Mouse (Mus musculus) stomach, embryonic 16.5 days (tissue): ENCODE data around the gene Arhgap20. TPM values are rescaled to one million over a fixed set of nuclear protein-coding genes. Genes with fewer than 3 reads are reported as not detected.

ENCODE experiments used
- ATAC-seq: fragments of 200-750 bp; cut with Nextera tagmentation; 2 replicates; pipeline ENCODE4 v1.8.0; 2017; ENCODE audit warnings: moderate number of reproducible peaks, moderate TSS enrichment; ENCODE audit not compliant: insufficient read depth, low FRiP score
- H3K27ac ChIP-seq: fragments of 300-500 bp; sonication (generic); 2 replicates; pipeline ENCODE4 v1.5.1; 2014; ENCODE audit warnings: low read length
- H3K27me3 ChIP-seq: fragments of 300-500 bp; sonication (generic); 2 replicates; pipeline ENCODE4 v1.6.1; 2014; ENCODE audit warnings: low read length, control low read depth, mixed read lengths; ENCODE audit not compliant: control insufficient read depth, insufficient read depth
- H3K36me3 ChIP-seq: fragments of 300-500 bp; sonication (generic); 2 replicates; pipeline ENCODE4 v1.6.1; 2014; ENCODE audit warnings: low read length; ENCODE audit not compliant: control insufficient read depth, insufficient read depth
- H3K4me1 ChIP-seq: fragments of 300-500 bp; sonication (generic); 2 replicates; pipeline ENCODE4 v1.6.1; 2014; ENCODE audit warnings: low read length, control low read depth, mixed read lengths; ENCODE audit not compliant: control insufficient read depth, insufficient read depth
- H3K4me2 ChIP-seq: fragments of 300-500 bp; sonication (generic); 2 replicates; pipeline ENCODE4 v1.6.1; 2014; ENCODE audit warnings: low read depth, low read length, mixed read lengths
- H3K4me3 ChIP-seq: fragments of 300-500 bp; sonication (generic); replicated peaks from 2 replicates; pipeline ENCODE4 v1.5.1; 2014; ENCODE audit warnings: mild to moderate bottlenecking, low read length
- H3K9ac ChIP-seq: fragments of 300-500 bp; sonication (generic); 2 replicates; pipeline ENCODE4 v1.6.1; 2014; ENCODE audit warnings: low read length
- H3K9me3 ChIP-seq: fragments of 300-500 bp; sonication (generic); replicated peaks from 2 replicates; pipeline ENCODE4 v1.6.1; 2016; ENCODE audit warnings: low read length, control low read depth; ENCODE audit not compliant: control insufficient read depth
- WGBS: fragments of 180-500 bp; shearing (Covaris S2); extraction: QIAGEN DNeasy Blood & Tissue Kit; methylation state at CpG from one replicate; pipeline ENCODE4 v1.1.7; 2014; 5-methylcytosine and 5-hydroxymethylcytosine counted together
- polyA plus RNA-seq: library from polyadenylated mRNA; unstranded; fragments of >200 nt; fragmentation: Nextera tagmentation; extraction: Ambion mirVana; gene quantifications from 2 replicates; pipeline ENCODE4 v1.2.1, GENCODE M21; 2015

The Arhgap20 gene
- polyA plus RNA-seq, 1 experiment from 2014 or later, result 3.5 TPM

GRCm38 (mm10) chr9:51881881-51882280 lies 116.7 kb downstream of the Arhgap20 start:
- 48% methylated on average over 4 of the region's 4 CpGs for WGBS
- Histone ChIP-seq H3K27ac (no peak overlapping the region), H3K9me3 (no peaks in the 10 kb centered on the region), H3K4me3 (no peak overlapping the region), H3K36me3 (no peaks in the 10 kb centered on the region), H3K27me3 (no peaks in the 10 kb centered on the region), H3K4me2 (no peak overlapping the region), H3K9ac (no peak overlapping the region), H3K4me1 (no peaks in the 10 kb centered on the region; the same call in 1 of the 2 replicates)
- ATAC-seq, result no peak

- H3K27ac ChIP-seq, result no peak overlapping the region
- H3K27me3 ChIP-seq, result no peaks in the 10 kb centered on the region
- ATAC-seq, result no peak
- no peaks in the 10 kb centered on the region for H3K36me3 ChIP-seq
- H3K9ac ChIP-seq, result no peak overlapping the region
- H3K4me3 ChIP-seq, result no peak overlapping the region
- H3K4me1 ChIP-seq, result no peaks in the 10 kb centered on the region; the same call in 1 of the 2 replicates
- H3K4me2 ChIP-seq, result no peak overlapping the region
- 68% methylated on average over 4 of the region's 4 CpGs for WGBS
- no peaks in the 10 kb centered on the region for H3K9me3 ChIP-seq
These were observed 118.2 kb downstream of the Arhgap20 start for GRCm38 (mm10) chr9:51883319-51883718.

- H3K4me2 ChIP-seq, result no peak overlapping the region
- no peak overlapping the region for H3K27ac ChIP-seq
- no peaks in the 10 kb centered on the region for H3K4me1 ChIP-seq
- no peaks in the 10 kb centered on the region for H3K9me3 ChIP-seq
- H3K4me3 ChIP-seq, result no peak overlapping the region
- H3K27me3 ChIP-seq, result no peaks in the 10 kb centered on the region
- WGBS, result 90% methylated on average over 1 of the region's 1 CpGs
- ATAC-seq, result no peak
- no peaks in the 10 kb centered on the region for H3K36me3 ChIP-seq
- H3K9ac ChIP-seq, result no peak overlapping the region
These were observed 127.8 kb downstream of the Arhgap20 start for GRCm38 (mm10) chr9:51892921-51893320.

Other genes starting within 250 kb of the Arhgap20 start
- 64.9 and 80.0 TPM in 2 replicates for gene Fdx1, start 198.2 kb downstream of the Arhgap20 start, polyA plus RNA-seq